Mouse (Mus musculus) heart, adult 2 months (tissue): ENCODE data around the gene Id1. TPM values are rescaled to one million over a fixed set of nuclear protein-coding genes. Genes with fewer than 3 reads are reported as not detected.

Experiments
- DNase-seq, 2 experiments: peaks; one replicate each; pipeline ENCODE4 v3.0.0; 2021
- H3K27ac ChIP-seq: fragments of 200-600 bp; 2 replicates; pipeline ENCODE4 v1.8.1; 2022
- H3K27me3 ChIP-seq: fragments of 200-500 bp; 2 replicates; pipeline ENCODE4 v1.6.1; 2012; ENCODE audit warnings: mild to moderate bottlenecking, low read length, inconsistent platforms, mixed read lengths; ENCODE audit not compliant: control insufficient read depth, insufficient read depth
- H3K36me3 ChIP-seq: fragments of 200-500 bp; 2 replicates; pipeline ENCODE4 v1.6.1; 2012; ENCODE audit warnings: low read length, inconsistent platforms; ENCODE audit not compliant: control insufficient read depth, insufficient read depth
- H3K4me1 ChIP-seq: fragments of 200-500 bp; 2 replicates; pipeline ENCODE4 v1.6.1; 2011; ENCODE audit warnings: low read length; ENCODE audit not compliant: control insufficient read depth, insufficient read depth
- H3K4me3 ChIP-seq: fragments of 200-600 bp; 2 replicates; pipeline ENCODE4 v1.8.1; 2022
- H3K79me2 ChIP-seq: fragments of 200-500 bp; replicated peaks from 2 replicates; pipeline ENCODE4 v1.6.1; 2012; ENCODE audit warnings: mild to moderate bottlenecking, inconsistent platforms, low read length, moderate library complexity, mixed read lengths; ENCODE audit not compliant: control insufficient read depth, insufficient read depth
- H3K9ac ChIP-seq: fragments of 200-500 bp; 2 replicates; pipeline ENCODE4 v1.6.1; 2012; ENCODE audit warnings: low read depth, mild to moderate bottlenecking, control low read depth, inconsistent platforms, low read length, mixed read lengths
- CTCF ChIP-seq: fragments of 200-600 bp; IDR thresholded peaks from 2 replicates; pipeline ENCODE4 v1.8.1; 2022; ENCODE audit warnings: antibody characterized with exemption, mild to moderate bottlenecking, moderate library complexity
- EP300 ChIP-seq: fragments of 200-500 bp; IDR thresholded peaks from 2 replicates; pipeline ENCODE4 v1.6.1; 2011; ENCODE audit warnings: low read depth, low read length, control low read depth; ENCODE audit not compliant: insufficient read depth
- POLR2A ChIP-seq: fragments of 200-500 bp; IDR thresholded peaks from 2 replicates; pipeline ENCODE4 v1.6.1; 2011; ENCODE audit warnings: mild to moderate bottlenecking, low read depth, low read length, control low read depth; ENCODE audit not compliant: insufficient read depth
- WGBS: fragments of 180-500 bp; shearing (Covaris S2); methylation state at CpG from one replicate; pipeline ENCODE4 v1.1.7; 2018; 5-methylcytosine and 5-hydroxymethylcytosine counted together
- intact Hi-C: fragments of 180-260 bp; cut with DNase I; formaldehyde crosslinking; loops from one replicate; pipeline ENCODE4 v1.15.1; 2025
- polyA plus RNA-seq: library from polyadenylated mRNA; depleted of rRNA; stranded (reverse); fragments of >200 nt; gene quantifications from 2 replicates; pipeline ENCODE4 v1.2.3, GENCODE M21; 2012
- total RNA-seq, 2 experiments: library from RNA; stranded (reverse); gene quantifications; 2 replicates each; pipeline ENCODE4 v1.2.3; 2021

Gene Id1
- total and polyA plus RNA-seq, 3 experiments = 56.5 to 113 (median 59.8) TPM

DNA sequence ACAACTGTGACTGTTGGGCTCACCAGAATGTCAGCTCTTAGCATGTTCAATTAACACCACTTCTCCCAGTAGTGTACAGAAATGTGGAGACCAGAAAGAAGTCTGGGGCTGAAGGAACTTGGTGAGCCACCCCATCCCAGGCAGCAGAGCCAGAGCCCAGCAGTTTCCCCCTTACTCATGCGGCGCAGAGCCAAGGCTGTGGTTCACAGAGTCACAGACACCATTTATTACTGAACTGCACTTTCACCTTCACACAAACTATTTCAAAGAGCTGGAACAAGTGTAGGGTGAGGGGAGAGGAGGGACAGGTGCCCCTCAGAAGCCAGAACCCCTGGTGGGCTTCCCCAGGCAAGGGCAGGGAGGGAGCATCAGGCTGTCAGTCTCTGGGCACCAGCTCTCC lies 44.4 kb downstream of the Id1 start:
- Histone ChIP-seq H3K4me3 (no peak overlapping the region), H3K27me3 (no peaks in the 10 kb centered on the region), H3K4me1 (peaks cover 22% of the 10 kb centered on the region), H3K79me2 (peaks cover 2% of the 10 kb centered on the region; the same call in 1 of the 2 replicates), H3K36me3 (peaks cover 22% of the 10 kb centered on the region), H3K9ac (no peak overlapping the region), H3K27ac (peak overlapping the region; percentile 52)
- 94% methylated on average over 2 of the region's 2 CpGs for WGBS
- TF ChIP-seq EP300 (no peak), CTCF (no peak), POLR2A (no peak)
- no peak for DNase-seq
- intact Hi-C loops = no loop called here

DNA sequence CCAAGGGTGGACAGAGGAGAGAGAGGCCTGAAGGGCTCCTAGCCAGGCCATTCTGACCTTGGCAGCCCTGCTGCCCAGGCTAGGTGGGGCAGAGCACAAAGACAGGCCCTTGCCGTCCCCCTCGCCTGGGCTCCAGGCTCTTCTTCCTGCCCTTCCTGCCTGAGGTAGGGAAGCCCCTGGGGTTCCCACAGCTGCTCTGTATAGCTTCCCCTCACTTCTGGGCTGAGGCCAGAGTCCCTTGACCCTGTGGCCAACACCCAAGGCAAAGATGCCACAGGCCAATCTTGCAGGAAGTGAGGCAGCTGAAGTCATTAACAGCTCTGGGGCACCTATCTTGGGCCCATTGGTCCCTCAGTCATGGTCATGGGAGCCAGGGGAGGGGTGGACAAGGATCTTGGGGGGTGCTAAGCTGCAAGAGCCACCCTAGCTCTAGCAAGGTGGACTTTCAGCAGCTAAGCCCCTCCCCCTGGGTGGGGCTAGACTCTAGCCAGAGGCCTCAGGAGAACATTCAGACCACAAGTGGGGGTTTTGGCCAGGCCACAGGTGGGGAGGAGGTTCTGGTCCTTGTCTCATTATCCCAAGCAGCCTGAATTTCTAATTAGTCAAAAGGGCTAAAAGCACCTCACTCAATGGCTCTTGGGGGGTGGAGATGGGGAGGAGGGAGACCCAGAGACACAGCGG lies 45.1 kb downstream of the Id1 start:
- peaks cover 25% of the 10 kb centered on the region for H3K4me1 ChIP-seq
- peak in 1 of 2 experiments; percentile 48 for DNase-seq
- intact Hi-C loops = no loop called here
- H3K4me3 ChIP-seq = no peak overlapping the region
- TF ChIP-seq CTCF (no peak), POLR2A (no peak), EP300 (no peak)
- 33% methylated on average over 3 of the region's 3 CpGs for WGBS
- H3K79me2 ChIP-seq = peaks cover 2% of the 10 kb centered on the region; the same call in 1 of the 2 replicates
- no peaks in the 10 kb centered on the region for H3K27me3 ChIP-seq
- H3K9ac ChIP-seq = peak overlapping the region; percentile 1; the same call in 1 of the 2 replicates
- peaks cover 22% of the 10 kb centered on the region for H3K36me3 ChIP-seq
- peak overlapping the region; percentile 52 for H3K27ac ChIP-seq

DNA sequence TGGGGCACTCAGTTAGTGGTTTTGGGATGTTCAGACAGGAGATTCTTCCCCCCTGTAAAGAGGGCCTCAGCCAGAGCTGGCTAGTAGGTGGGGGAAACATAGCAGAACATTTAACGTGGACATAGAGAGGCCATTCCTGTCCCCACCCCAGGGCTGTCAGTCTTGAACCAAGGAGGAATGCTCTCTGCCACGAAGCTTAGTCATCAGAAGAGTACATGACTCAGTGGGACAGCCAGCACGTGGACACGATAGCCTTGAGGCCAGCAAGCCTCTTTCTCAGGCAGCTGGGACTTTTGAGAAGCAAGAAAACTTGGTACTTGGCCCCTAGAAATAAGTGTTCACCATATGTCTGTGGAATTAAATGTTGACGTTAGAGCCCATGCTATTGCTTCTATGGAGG lies 46.6 kb downstream of the Id1 start:
- intact Hi-C loops = no loop called here
- Histone ChIP-seq H3K4me1 (peaks cover 32% of the 10 kb centered on the region), H3K4me3 (no peak overlapping the region), H3K79me2 (peaks cover 2% of the 10 kb centered on the region), H3K9ac (no peak overlapping the region), H3K27me3 (no peaks in the 10 kb centered on the region), H3K36me3 (peaks cover 32% of the 10 kb centered on the region), H3K27ac (peak overlapping the region; percentile 99)
- no peak for TF ChIP-seq EP300
- no peak for TF ChIP-seq CTCF
- no peak for TF ChIP-seq POLR2A
- WGBS = 69% methylated on average over 5 of the region's 5 CpGs
- DNase-seq = no peak

DNA sequence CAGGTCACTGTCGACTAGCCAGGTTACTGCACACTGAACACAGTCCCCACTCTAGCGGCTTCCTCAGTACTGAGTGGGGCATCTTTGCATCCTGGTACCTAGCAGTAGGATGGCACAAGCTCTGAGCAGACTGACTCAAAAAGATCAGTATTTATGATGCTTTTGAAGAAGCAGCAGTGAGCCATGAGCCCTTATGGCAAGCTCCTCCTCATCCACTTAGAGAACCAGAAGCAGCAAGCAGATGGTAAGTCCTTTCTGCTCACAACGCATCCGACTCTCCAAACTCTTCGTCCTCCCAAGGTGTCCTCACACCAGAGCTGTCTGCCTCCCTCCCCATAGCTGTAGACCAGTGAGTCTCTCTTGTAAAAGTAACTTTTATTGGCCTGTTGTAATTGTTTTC lies 47.2 kb downstream of the Id1 start:
- H3K9ac ChIP-seq = no peak overlapping the region
- H3K4me3 ChIP-seq = no peak overlapping the region
- no peak for TF ChIP-seq EP300
- H3K36me3 ChIP-seq = peaks cover 37% of the 10 kb centered on the region
- DNase-seq = no peak
- peaks cover 2% of the 10 kb centered on the region for H3K79me2 ChIP-seq
- intact Hi-C loops = no loop called here
- H3K4me1 ChIP-seq = peaks cover 35% of the 10 kb centered on the region
- H3K27ac ChIP-seq = peak overlapping the region; percentile 99
- WGBS = 90% methylated on average over 5 of the region's 5 CpGs
- H3K27me3 ChIP-seq = no peaks in the 10 kb centered on the region

DNA sequence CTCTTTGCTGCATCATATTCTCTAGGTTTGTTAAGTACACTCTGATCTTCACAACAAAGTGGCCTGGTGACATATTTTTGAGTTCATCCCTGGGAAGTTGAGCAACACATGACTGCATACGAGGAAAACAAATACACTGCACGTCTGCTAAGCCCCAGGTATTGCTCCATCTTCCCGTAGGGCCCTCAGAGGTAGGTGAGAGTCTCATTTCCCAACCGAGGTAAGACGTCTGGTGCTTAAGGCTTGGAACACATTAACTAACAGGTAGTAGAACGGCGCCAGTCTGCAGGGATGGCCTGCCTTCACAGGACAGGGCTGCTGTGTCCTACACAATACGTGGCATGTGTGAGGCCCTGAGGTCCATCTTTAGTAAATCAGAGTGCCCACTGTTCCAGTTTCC lies 48.6 kb downstream of the Id1 start:
- no peak for TF ChIP-seq POLR2A
- TF ChIP-seq EP300 = no peak
- no peak for TF ChIP-seq CTCF
- intact Hi-C loops = loop anchor here (1.0 to 2.0 kb wide), 4 partner anchors 18 to 46 kb away; no protein-coding TSS in a partner anchor
- DNase-seq = no peak
- Histone ChIP-seq H3K79me2 (peaks cover 2% of the 10 kb centered on the region), H3K27ac (peak overlapping the region; percentile 99), H3K4me1 (peaks cover 49% of the 10 kb centered on the region), H3K9ac (peak overlapping the region; percentile 3; the same call in 1 of the 2 replicates), H3K4me3 (no peak overlapping the region), H3K27me3 (no peaks in the 10 kb centered on the region), H3K36me3 (peaks cover 42% of the 10 kb centered on the region)
- WGBS = 92% methylated on average over 8 of the region's 8 CpGs
